Mouse (Mus musculus): ENCODE results near the gene Ebf3. TPM values are rescaled to one million over a fixed set of nuclear protein-coding genes. Genes with fewer than 3 reads are reported as not detected.

The Ebf3 gene
- polyA plus RNA-seq, 1 experiment from 2014 or later: 0.89 TPM

DNA sequence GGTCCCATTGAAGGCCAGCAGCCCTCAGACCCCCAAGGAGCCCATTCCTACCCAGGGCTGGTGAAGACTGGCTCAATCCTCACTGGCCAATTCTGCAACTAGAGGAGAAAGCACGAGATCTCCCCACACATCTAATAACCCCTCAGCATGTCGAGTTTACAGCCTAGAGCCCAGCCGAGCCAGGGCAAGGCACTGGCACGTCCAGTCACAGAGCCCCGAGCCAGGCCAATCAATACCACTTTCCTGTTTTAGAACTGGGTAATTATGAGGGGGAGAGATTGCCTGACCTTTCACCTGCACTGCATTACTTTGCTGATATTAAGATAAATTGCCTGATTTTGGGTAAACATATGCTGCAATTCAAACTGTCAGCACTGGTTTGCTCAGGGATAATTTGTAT, 105.7 kb downstream of the Ebf3 start:
- no peaks in the 10 kb centered on the region for H3K9me3 ChIP-seq (replicated peaks; ENCODE audit: control insufficient read depth, low read length)
- H3K27me3 ChIP-seq (replicated peaks; ENCODE audit: control insufficient read depth, insufficient read depth, low read length): peaks cover 52% of the 10 kb centered on the region
- no peak overlapping the region for H3K4me3 ChIP-seq (ENCODE audit: low read depth, low read length)
- no peaks in the 10 kb centered on the region for H3K36me3 ChIP-seq (ENCODE audit: control insufficient read depth, insufficient read depth, low read length)
- WGBS: 72% methylated on average over 5 of the region's 5 CpGs
- peaks cover 8% of the 10 kb centered on the region; the same call in 1 of the 2 replicates for H3K4me1 ChIP-seq (ENCODE audit: control insufficient read depth, insufficient read depth, low read length)
- no peak overlapping the region for H3K27ac ChIP-seq (ENCODE audit: low read depth, low read length)
- ATAC-seq: no peak
- DNase-seq (ENCODE audit: low spot score): no peak
- H3K4me2 ChIP-seq (ENCODE audit: low read length): no peak overlapping the region
- no peak overlapping the region for H3K9ac ChIP-seq (ENCODE audit: low read length)

DNA sequence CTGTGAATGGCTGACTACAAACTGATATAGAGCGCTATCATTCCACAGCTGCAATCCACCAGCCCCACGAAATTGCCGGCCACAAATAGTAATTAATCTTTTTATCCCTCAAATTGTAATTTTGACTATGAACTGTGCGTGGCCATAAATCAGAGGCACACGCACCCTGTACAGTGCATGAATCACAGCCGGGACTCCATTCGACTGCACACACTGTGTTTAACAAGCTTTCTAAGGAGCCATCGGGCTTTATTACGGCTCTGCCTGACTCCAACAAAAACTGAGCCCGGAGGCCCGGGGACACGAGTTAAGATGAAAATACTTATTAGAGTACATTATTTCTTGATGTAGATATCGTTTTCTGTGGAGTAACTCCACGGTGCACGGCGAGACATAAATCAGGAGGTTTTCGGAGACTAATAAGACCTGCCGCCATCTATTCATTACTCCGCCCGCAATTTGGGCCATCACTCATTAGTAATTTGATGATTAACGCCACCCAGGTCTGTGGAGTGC, 107.4 kb downstream of the Ebf3 start:
- Histone ChIP-seq H3K27ac (ENCODE audit: low read depth, low read length) (0 out of 2 replicates have a peak overlapping the region, but pooled peaks have one; percentile 11), H3K9me3 (replicated peaks; ENCODE audit: control insufficient read depth, low read length) (no peaks in the 10 kb centered on the region), H3K4me3 (ENCODE audit: low read depth, low read length) (no peak overlapping the region), H3K36me3 (ENCODE audit: control insufficient read depth, insufficient read depth, low read length) (no peaks in the 10 kb centered on the region), H3K27me3 (replicated peaks; ENCODE audit: control insufficient read depth, insufficient read depth, low read length) (peaks cover 52% of the 10 kb centered on the region), H3K4me1 (ENCODE audit: control insufficient read depth, insufficient read depth, low read length) (peaks cover 12% of the 10 kb centered on the region; the same call in 1 of the 2 replicates), H3K4me2 (ENCODE audit: low read length) (no peak overlapping the region), H3K9ac (ENCODE audit: low read length) (no peak overlapping the region)
- ATAC-seq (0 out of 2 replicates have a peak, but pooled peaks have one; percentile 36), DNase-seq (ENCODE audit: low spot score) (no peak)
- WGBS: 29% methylated on average over 21 of the region's 21 CpGs

DNA sequence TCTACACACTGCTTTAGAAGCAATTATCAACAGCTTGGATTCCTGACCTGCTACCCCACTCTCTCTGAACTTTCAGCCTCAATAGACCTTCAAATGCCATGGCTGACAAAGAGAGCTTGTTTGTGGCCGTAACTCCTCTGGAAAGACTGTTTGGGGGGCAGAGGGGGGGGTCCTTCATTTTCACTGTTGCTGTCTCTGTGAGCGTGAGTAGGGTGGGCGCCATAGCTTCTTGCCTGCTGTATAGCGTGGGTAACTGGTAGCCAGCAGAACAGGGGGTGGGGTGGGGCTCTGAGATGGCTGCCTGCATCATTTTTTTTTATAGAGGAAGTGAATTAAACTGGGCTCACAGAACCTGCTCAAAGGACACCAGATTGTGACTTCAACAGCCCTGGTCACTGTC, 114.7 kb downstream of the Ebf3 start:
- Histone ChIP-seq H3K4me1 (ENCODE audit: control insufficient read depth, insufficient read depth, low read length) (0 out of 2 replicates have a peak, but pooled peaks cover 3% of the 10 kb centered on the region), H3K27ac (ENCODE audit: low read depth, low read length) (no peak overlapping the region), H3K4me2 (ENCODE audit: low read length) (no peak overlapping the region), H3K27me3 (replicated peaks; ENCODE audit: control insufficient read depth, insufficient read depth, low read length) (peaks cover 61% of the 10 kb centered on the region), H3K4me3 (ENCODE audit: low read depth, low read length) (no peak overlapping the region), H3K9ac (ENCODE audit: low read length) (no peak overlapping the region), H3K9me3 (replicated peaks; ENCODE audit: control insufficient read depth, low read length) (no peaks in the 10 kb centered on the region), H3K36me3 (ENCODE audit: control insufficient read depth, insufficient read depth, low read length) (no peaks in the 10 kb centered on the region)
- no peak for ATAC-seq
- no peak for DNase-seq (ENCODE audit: low spot score)
- 78% methylated on average over 4 of the region's 4 CpGs for WGBS

DNA sequence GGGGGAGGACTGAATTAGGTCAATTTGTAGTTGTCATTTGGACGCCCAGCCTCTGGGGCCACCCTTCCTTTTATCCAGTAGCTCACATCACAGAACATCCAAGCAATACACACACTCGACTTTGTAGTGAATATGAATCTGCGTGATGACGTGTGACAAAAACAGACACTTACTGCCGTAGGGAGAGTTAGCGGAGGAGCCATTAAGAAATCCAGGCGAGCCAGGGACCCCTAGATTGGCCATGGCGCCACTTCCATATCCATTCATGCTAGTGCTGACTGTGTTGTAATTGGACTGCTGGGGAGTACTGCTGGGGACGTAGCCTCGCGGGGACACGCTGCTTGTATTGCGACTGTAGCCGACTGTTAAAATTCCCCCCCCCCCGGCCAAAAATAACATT, 115.3 kb downstream of the Ebf3 start:
- H3K9me3 ChIP-seq (replicated peaks; ENCODE audit: control insufficient read depth, low read length): no peaks in the 10 kb centered on the region
- 91% methylated on average over 15 of the region's 15 CpGs for WGBS
- H3K4me1 ChIP-seq (ENCODE audit: control insufficient read depth, insufficient read depth, low read length): 0 out of 2 replicates have a peak, but pooled peaks cover 3% of the 10 kb centered on the region
- no peak overlapping the region for H3K4me3 ChIP-seq (ENCODE audit: low read depth, low read length)
- H3K27me3 ChIP-seq (replicated peaks; ENCODE audit: control insufficient read depth, insufficient read depth, low read length): peaks cover 60% of the 10 kb centered on the region
- H3K36me3 ChIP-seq (ENCODE audit: control insufficient read depth, insufficient read depth, low read length): no peaks in the 10 kb centered on the region
- H3K9ac ChIP-seq (ENCODE audit: low read length): no peak overlapping the region
- ATAC-seq (no peak), DNase-seq (ENCODE audit: low spot score) (no peak)
- H3K27ac ChIP-seq (ENCODE audit: low read depth, low read length): no peak overlapping the region
- H3K4me2 ChIP-seq (ENCODE audit: low read length): no peak overlapping the region

DNA sequence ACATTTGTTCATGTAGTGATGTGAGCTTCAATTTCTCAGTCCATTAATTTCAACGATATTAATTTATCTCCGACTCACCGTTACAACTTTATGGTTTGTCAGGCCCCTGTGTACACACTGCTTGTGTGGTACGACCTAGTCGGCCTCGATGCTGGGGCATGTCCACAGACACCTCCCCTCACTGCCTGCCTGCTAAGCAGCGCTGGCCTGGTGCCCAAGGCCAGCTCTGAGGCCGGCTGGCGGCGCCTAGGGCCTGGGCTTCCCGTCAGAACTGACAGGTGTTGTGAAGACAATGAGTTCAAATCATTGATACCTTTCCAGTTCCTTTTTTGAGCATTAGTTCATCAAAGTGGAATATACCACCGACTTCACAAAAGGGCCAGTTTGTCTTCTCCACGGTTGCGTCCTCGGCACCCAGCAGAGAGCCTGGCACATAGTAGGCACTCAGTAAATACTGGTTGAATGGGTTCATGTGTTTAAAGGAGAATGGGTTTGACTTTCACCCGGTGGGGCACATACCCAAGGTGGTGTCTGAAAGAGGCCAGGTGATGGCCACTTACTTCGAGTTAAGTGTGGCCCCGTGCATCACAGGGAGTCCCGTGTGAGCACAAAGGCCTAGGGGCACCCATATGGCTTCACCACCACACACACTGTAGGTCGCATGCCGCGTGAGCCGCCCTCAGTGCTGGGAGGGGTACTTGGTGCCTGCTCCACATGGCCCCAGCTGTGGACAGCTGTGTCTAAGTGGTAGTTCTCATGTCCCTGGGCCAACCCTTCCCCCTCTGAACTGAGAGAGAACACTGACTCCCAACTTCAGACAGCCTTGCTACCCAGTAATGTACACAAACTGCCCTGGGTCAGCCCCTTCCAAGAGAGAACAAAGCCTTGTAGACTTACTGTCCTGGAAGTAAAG, 116.9 kb downstream of the Ebf3 start:
- no peak overlapping the region for H3K27ac ChIP-seq (ENCODE audit: low read depth, low read length)
- H3K4me1 ChIP-seq (ENCODE audit: control insufficient read depth, insufficient read depth, low read length): peaks cover 8% of the 10 kb centered on the region; the same call in 1 of the 2 replicates
- DNase-seq (ENCODE audit: low spot score): no peak
- H3K9me3 ChIP-seq (replicated peaks; ENCODE audit: control insufficient read depth, low read length): no peaks in the 10 kb centered on the region
- ATAC-seq: no peak
- WGBS: 76% methylated on average over 23 of the region's 23 CpGs
- no peak overlapping the region for H3K4me2 ChIP-seq (ENCODE audit: low read length)
- H3K4me3 ChIP-seq (ENCODE audit: low read depth, low read length): no peak overlapping the region
- H3K36me3 ChIP-seq (ENCODE audit: control insufficient read depth, insufficient read depth, low read length): no peaks in the 10 kb centered on the region
- no peak overlapping the region for H3K9ac ChIP-seq (ENCODE audit: low read length)
- H3K27me3 ChIP-seq (replicated peaks; ENCODE audit: control insufficient read depth, insufficient read depth, low read length): peaks cover 59% of the 10 kb centered on the region

DNA sequence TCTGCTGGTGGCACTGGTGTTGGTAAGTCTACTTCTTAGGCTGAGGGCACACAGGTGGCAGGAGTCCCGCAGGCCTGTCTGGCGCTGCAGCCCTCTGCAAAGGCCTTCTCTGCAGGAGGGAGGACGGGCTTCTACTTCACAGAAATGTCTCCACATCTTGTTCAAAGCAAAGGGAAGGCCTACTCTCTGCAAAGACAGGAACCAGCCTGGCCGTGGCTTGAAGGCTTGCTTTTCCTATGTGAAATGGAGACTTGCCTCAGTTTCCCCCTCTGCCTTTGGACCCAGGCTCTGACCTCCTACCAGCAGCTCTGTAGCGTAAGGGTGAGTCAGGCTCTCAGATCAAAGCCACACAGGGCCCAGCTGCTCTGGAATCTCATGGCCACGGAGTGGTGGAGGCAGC, 117.7 kb downstream of the Ebf3 start:
- H3K4me1 ChIP-seq (ENCODE audit: control insufficient read depth, insufficient read depth, low read length): peaks cover 6% of the 10 kb centered on the region; the same call in 1 of the 2 replicates
- H3K27me3 ChIP-seq (replicated peaks; ENCODE audit: control insufficient read depth, insufficient read depth, low read length): peaks cover 52% of the 10 kb centered on the region
- H3K4me3 ChIP-seq (ENCODE audit: low read depth, low read length): no peak overlapping the region
- no peaks in the 10 kb centered on the region for H3K36me3 ChIP-seq (ENCODE audit: control insufficient read depth, insufficient read depth, low read length)
- H3K9ac ChIP-seq (ENCODE audit: low read length): no peak overlapping the region
- 77% methylated on average over 6 of the region's 6 CpGs for WGBS
- H3K9me3 ChIP-seq (replicated peaks; ENCODE audit: control insufficient read depth, low read length): no peaks in the 10 kb centered on the region
- no peak overlapping the region for H3K27ac ChIP-seq (ENCODE audit: low read depth, low read length)
- no peak overlapping the region for H3K4me2 ChIP-seq (ENCODE audit: low read length)
- ATAC-seq (no peak), DNase-seq (ENCODE audit: low spot score) (no peak)

DNA sequence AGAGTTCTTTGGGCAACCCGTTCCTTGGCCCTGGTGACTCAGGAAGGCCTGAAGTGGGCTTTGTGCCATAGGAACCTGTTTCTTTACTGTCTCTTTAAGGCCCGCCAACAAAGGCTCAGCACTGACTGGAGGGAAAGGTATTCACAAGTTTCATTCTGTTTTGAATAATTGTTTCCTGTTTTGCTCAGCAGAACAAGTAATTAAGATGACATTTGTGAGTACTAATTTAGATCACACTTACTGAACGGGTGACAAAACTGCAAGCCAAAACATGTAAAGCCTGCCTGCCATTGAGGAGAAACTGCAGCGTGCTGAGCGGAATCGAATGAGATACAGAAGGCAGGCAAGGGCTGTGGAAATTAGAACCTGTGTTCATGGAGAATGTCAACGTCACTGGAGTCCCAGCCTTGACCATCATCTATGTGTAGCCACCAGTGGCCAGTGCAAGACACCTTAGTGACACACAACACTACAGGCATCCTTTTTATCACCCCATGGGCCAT, 121.4 kb downstream of the Ebf3 start:
- ATAC-seq: peak; percentile 63
- WGBS: 18% methylated on average over 7 of the region's 7 CpGs

DNA sequence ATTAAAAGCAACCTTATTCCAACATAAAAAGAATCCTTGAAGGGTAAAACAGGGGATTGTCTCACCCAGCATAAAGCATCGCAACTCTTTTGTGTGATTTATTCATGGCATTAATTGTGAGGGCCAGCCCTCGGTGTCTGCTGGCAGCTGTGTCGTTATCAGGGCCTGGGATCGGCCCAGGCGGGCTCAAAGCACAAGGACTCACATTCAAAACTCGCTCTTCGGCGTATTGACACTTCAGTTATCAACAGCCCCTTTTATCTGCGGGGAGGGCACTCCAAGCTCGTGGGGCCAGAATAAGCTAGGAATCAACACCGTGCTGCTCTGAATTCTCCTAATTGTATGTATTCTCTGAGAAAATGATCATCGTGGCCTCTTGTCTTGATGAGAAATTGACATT, 122.4 kb downstream of the Ebf3 start:
- no peaks in the 10 kb centered on the region for H3K9me3 ChIP-seq (replicated peaks; ENCODE audit: control insufficient read depth, low read length)
- H3K36me3 ChIP-seq (ENCODE audit: control insufficient read depth, insufficient read depth, low read length): no peaks in the 10 kb centered on the region
- H3K4me2 ChIP-seq (ENCODE audit: low read length): no peak overlapping the region
- WGBS: 11% methylated on average over 12 of the region's 12 CpGs
- H3K27me3 ChIP-seq (replicated peaks; ENCODE audit: control insufficient read depth, insufficient read depth, low read length): peaks cover 41% of the 10 kb centered on the region
- DNase-seq (ENCODE audit: low spot score) (peak; percentile 45), ATAC-seq (no peak)
- no peak overlapping the region for H3K27ac ChIP-seq (ENCODE audit: low read depth, low read length)
- H3K4me1 ChIP-seq (ENCODE audit: control insufficient read depth, insufficient read depth, low read length): peaks cover 6% of the 10 kb centered on the region; the same call in 1 of the 2 replicates
- H3K4me3 ChIP-seq (ENCODE audit: low read depth, low read length): no peak overlapping the region
- no peak overlapping the region for H3K9ac ChIP-seq (ENCODE audit: low read length)

More for the DNA sequence above, 121.4 kb downstream of the Ebf3 start:
- Histone ChIP-seq H3K4me3 (ENCODE audit: low read depth, low read length) (no peak overlapping the region), H3K27me3 (replicated peaks; ENCODE audit: control insufficient read depth, insufficient read depth, low read length) (peaks cover 41% of the 10 kb centered on the region), H3K4me2 (ENCODE audit: low read length) (no peak overlapping the region), H3K27ac (ENCODE audit: low read depth, low read length) (no peak overlapping the region), H3K36me3 (ENCODE audit: control insufficient read depth, insufficient read depth, low read length) (no peaks in the 10 kb centered on the region), H3K4me1 (ENCODE audit: control insufficient read depth, insufficient read depth, low read length) (peaks cover 6% of the 10 kb centered on the region; the same call in 1 of the 2 replicates), H3K9ac (ENCODE audit: low read length) (no peak overlapping the region), H3K9me3 (replicated peaks; ENCODE audit: control insufficient read depth, low read length) (no peaks in the 10 kb centered on the region)
- DNase-seq (ENCODE audit: low spot score): peak; percentile 86
